Mouse (Mus musculus) kidney, embryonic 16.5 days (tissue): Measurements from ENCODE around the gene Fn3krp. TPM values are rescaled to one million over a fixed set of nuclear protein-coding genes. Genes with fewer than 3 reads are reported as not detected.

ENCODE experiments used
- ATAC-seq: fragments of 200-750 bp; cut with Nextera tagmentation; 2 replicates; pipeline ENCODE4 v1.8.0; 2017; ENCODE audit warnings: moderate TSS enrichment; ENCODE audit not compliant: low FRiP score, low TSS enrichment
- H3K27ac ChIP-seq: fragments of 300-500 bp; sonication (generic); 2 replicates; pipeline ENCODE4 v1.5.1; 2014; ENCODE audit warnings: low read length
- H3K27me3 ChIP-seq: fragments of 300-500 bp; sonication (generic); 2 replicates; pipeline ENCODE4 v1.6.1; 2014; ENCODE audit warnings: low read length, control low read depth, mixed read lengths; ENCODE audit not compliant: insufficient read depth
- H3K36me3 ChIP-seq: fragments of 300-500 bp; sonication (generic); 2 replicates; pipeline ENCODE4 v1.6.1; 2014; ENCODE audit warnings: low read length, control low read depth, mixed read lengths; ENCODE audit not compliant: insufficient read depth
- H3K4me1 ChIP-seq: fragments of 300-500 bp; sonication (generic); 2 replicates; pipeline ENCODE4 v1.6.1; 2014; ENCODE audit warnings: low read length, control low read depth, mixed read lengths; ENCODE audit not compliant: insufficient read depth
- H3K4me2 ChIP-seq: fragments of 300-500 bp; sonication (generic); replicated peaks from 2 replicates; pipeline ENCODE4 v1.6.1; 2014; ENCODE audit warnings: low read depth, low read length
- H3K4me3 ChIP-seq: fragments of 300-500 bp; sonication (generic); 2 replicates; pipeline ENCODE4 v1.5.1; 2014; ENCODE audit warnings: mild to moderate bottlenecking, low read length
- H3K9ac ChIP-seq: fragments of 300-500 bp; sonication (generic); replicated peaks from 2 replicates; pipeline ENCODE4 v1.6.1; 2014; ENCODE audit warnings: low read length
- H3K9me3 ChIP-seq: fragments of 300-500 bp; sonication (generic); 2 replicates; pipeline ENCODE4 v1.6.1; 2016; ENCODE audit warnings: low read length, control low read depth
- WGBS: fragments of 180-500 bp; shearing (Covaris S2); extraction: QIAGEN DNeasy Blood & Tissue Kit; methylation state at CpG from one replicate; pipeline ENCODE4 v1.1.7; 2014; 5-methylcytosine and 5-hydroxymethylcytosine counted together
- polyA plus RNA-seq: library from polyadenylated mRNA; unstranded; fragments of >200 nt; fragmentation: Nextera tagmentation; extraction: Ambion mirVana; gene quantifications from 2 replicates; pipeline ENCODE4 v1.2.1, GENCODE M21; 2015

Gene Fn3krp
- polyA plus RNA-seq, 1 experiment from 2014 or later: 8.9 TPM

DNA sequence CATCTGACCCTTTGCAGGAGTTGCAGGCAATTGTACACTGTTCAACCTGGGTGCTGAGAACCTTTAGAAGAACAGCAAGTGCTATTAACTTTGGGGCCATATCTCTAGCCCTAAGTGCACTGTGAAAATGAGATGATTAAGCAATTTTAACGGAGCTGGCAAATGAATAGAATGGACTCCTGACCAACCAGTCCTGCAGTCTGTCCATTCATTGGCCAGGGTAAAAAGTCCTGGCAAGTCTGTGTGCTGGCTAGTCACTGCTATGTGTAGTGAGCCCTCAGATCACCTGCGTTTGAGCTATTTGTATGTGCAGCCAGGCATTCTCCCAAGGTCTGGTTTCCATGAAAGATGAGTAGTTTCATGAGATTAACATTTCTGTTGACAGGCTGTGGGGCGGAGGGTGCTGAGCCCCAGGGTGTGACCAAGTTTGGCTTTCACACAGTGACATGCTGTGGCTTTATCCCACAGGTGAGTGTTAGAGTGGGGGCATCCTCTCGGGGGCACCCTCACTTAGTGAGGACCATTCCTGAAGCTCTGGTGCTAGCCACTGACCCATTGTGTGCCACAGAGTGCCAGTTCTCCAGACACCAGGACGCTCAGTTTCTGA, 18.6 kb downstream of the Fn3krp start:
- 64% methylated on average over 5 of the region's 5 CpGs for WGBS
- H3K4me2 ChIP-seq: no peak overlapping the region
- no peaks in the 10 kb centered on the region for H3K36me3 ChIP-seq
- H3K4me1 ChIP-seq: peaks cover 5% of the 10 kb centered on the region
- no peak overlapping the region for H3K4me3 ChIP-seq
- no peak overlapping the region for H3K9ac ChIP-seq
- ATAC-seq: no peak
- no peak overlapping the region for H3K27ac ChIP-seq
- no peaks in the 10 kb centered on the region for H3K9me3 ChIP-seq
- H3K27me3 ChIP-seq: no peaks in the 10 kb centered on the region

DNA sequence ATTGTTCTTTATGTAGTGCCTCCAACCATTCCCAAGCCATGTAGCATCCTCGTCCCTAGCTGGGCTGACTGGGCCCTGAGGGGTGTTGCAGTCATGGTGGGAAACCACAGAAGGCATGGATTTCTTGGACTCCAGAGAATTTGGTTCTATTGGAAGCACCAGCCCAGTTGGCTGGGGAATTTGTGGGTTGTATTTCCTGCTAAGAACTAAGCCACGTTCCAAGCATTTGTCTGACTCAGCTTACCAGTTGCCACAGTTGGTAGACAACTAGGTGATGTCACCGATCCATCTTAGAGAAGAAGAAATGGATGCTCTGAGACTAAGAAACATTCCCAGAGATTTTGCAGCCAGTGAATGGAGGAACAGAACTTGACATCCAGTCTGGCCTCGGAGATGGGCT, 20.5 kb downstream of the Fn3krp start:
- WGBS: 91% methylated on average over 4 of the region's 4 CpGs
- ATAC-seq: no peak

DNA sequence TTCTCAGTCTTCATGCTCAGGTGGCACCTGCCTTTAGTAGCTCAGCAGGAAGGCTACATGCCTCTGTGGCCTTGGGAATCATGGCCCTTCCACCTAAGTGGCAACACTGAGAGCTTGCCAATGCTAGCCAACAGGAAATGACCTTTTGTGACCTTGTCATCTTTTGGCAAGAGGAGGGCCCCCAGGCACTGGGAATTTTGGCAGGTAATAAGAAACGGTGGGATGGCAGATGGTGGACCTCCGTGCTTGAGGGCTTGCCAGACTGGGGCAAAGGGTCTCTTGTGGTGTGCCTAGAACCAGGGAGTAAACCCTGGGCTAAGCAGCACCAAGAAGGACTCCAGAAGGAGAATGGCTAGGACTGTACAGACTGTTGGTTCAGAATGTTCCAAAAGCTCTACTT, 20.9 kb downstream of the Fn3krp start:
- H3K4me2 ChIP-seq: no peak overlapping the region
- no peak overlapping the region for H3K4me3 ChIP-seq
- H3K36me3 ChIP-seq: no peaks in the 10 kb centered on the region
- no peak overlapping the region for H3K9ac ChIP-seq
- H3K4me1 ChIP-seq: no peaks in the 10 kb centered on the region
- WGBS: 45% methylated on average over 2 of the region's 2 CpGs
- ATAC-seq: no peak
- 0 out of 2 replicates have a peak, but pooled peaks cover 2% of the 10 kb centered on the region for H3K27me3 ChIP-seq
- no peaks in the 10 kb centered on the region for H3K9me3 ChIP-seq
- no peak overlapping the region for H3K27ac ChIP-seq

More for the DNA sequence above, 20.5 kb downstream of the Fn3krp start:
- H3K9ac ChIP-seq: no peak overlapping the region
- no peaks in the 10 kb centered on the region for H3K36me3 ChIP-seq
- H3K4me2 ChIP-seq: no peak overlapping the region
- no peaks in the 10 kb centered on the region for H3K9me3 ChIP-seq
- no peak overlapping the region for H3K4me3 ChIP-seq
- 0 out of 2 replicates have a peak, but pooled peaks cover 2% of the 10 kb centered on the region for H3K27me3 ChIP-seq
- no peak overlapping the region for H3K27ac ChIP-seq
- H3K4me1 ChIP-seq: no peaks in the 10 kb centered on the region

DNA sequence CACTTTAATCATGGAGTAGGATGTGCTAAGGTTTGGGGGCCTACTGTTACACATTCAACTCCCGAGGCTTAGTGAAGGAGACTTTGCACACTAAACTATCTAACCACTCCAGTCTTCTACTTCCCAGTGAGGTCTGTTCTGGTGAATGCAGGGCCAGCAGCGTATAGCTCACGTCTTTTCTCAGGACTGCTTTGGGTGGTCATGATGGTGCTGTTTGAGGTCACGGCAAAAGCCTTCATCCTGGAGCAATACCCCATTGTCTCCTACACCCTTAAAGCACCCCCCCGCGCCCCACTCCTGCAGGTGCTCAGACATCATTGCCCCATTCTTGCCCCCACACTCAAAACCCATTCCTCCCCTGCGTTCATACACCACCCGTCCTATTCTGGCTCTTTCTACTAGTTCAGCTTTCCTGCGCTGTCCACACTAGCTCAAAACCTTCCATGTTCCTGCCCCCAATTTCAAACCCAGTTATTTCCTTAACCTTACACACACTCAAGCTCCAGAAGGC, 30.1 kb downstream of the Fn3krp start:
- peaks cover 6% of the 10 kb centered on the region; the same call in 1 of the 2 replicates for H3K4me1 ChIP-seq
- H3K4me2 ChIP-seq: peak overlapping the region; percentile 83
- peak overlapping the region; percentile 82 for H3K4me3 ChIP-seq
- 0 out of 2 replicates have a peak, but pooled peaks cover 2% of the 10 kb centered on the region for H3K27me3 ChIP-seq
- peak overlapping the region; percentile 77; the same call in 1 of the 2 replicates for H3K9ac ChIP-seq
- H3K36me3 ChIP-seq: peaks cover 7% of the 10 kb centered on the region; the same call in 1 of the 2 replicates
- 12% methylated on average over 9 of the region's 9 CpGs for WGBS
- ATAC-seq: peak; percentile 24; the same call in 1 of the 2 replicates
- no peaks in the 10 kb centered on the region for H3K9me3 ChIP-seq
- 0 out of 2 replicates have a peak overlapping the region, but pooled peaks have one; percentile 23 for H3K27ac ChIP-seq

DNA sequence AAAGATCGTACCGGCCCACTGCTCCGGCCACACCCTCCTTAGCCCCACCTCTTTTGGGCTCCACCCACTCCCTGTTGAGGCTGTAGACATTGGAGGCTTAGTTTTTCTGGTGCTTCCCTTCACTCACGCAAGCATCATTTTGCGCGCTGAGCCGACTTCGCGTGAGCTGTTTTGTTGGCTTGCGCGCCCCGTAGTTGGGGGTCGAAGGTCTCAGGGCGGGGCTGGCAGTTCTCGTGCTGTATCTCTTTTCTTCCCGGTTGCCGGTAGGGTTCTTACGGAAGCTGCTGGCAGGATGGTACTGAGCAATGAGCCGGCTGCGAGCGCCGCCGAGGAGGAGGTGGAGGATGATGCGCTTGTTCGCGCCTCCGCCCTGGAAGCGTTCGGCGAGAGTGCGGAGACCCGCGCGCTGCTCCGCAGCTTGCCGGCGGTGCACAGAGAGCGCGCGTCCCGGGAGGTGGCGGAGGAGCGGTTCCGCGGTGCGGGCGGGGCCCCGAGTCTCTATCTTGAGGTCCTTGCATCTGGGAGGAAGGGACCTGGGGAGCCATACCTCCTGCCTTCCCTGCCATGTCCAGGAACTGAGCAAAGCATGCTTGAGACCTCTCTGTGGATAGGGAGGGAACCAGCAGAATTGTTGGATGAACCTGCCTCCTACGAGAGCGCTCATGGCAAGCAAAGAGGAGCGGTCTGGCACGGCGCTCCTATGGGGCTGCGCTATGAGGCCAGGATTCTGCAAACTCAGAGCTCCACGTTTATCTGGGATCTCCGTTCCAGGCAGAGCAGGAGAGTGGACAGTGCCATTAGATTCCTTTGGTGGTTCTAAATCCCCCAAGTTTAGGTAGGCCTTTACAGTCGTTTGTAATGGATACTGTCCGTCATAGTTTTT, 30.8 kb downstream of the Fn3krp start, which contains the start of gene Tbcd:
Gene Tbcd, plus strand, starts transcription at position 197 of the 883 bp plus-strand sequence.
- Histone ChIP-seq H3K9me3 (no peaks in the 10 kb centered on the region), H3K4me1 (peaks cover 6% of the 10 kb centered on the region; the same call in 1 of the 2 replicates), H3K9ac (peak within 1 kb of the TSS; percentile 77), H3K4me3 (peak within 1 kb of the TSS; percentile 82), H3K36me3 (peaks cover 7% of the 10 kb centered on the region; the same call in 1 of the 2 replicates), H3K27me3 (no peaks in the 10 kb centered on the region), H3K27ac (peak within 1 kb of the TSS; percentile 60; the same call in 1 of the 2 replicates), H3K4me2 (peak within 1 kb of the TSS; percentile 83)
- ATAC-seq: peak; percentile 96
- WGBS: under 1% methylated on average over 58 of the region's 58 CpGs

DNA sequence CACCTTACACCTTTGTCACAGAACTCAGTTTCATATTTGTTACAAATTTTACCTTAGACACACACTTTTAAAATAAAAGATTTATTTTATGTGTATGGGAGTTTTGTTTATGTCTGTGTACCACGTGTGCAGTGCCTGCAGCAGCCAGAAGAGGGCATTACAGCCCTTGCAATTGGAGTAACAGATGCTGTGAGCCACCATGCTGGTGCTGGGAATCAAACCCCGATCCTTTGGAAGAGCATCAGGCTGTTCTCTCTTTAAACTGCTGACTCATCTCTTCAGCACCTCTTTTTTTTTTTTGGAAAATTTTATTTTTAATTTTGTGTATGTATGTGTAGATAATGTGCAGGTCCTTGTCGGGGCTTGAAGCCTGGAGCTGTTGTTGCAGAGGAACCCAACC, 36.7 kb downstream of the Fn3krp start:
- no peak overlapping the region for H3K9ac ChIP-seq
- H3K9me3 ChIP-seq: 0 out of 2 replicates have a peak, but pooled peaks cover 4% of the 10 kb centered on the region
- no peak overlapping the region for H3K27ac ChIP-seq
- H3K4me3 ChIP-seq: no peak overlapping the region
- no peak for ATAC-seq
- peaks cover 47% of the 10 kb centered on the region for H3K36me3 ChIP-seq
- H3K4me2 ChIP-seq: no peak overlapping the region
- H3K27me3 ChIP-seq: no peaks in the 10 kb centered on the region
- peaks cover 2% of the 10 kb centered on the region; the same call in 1 of the 2 replicates for H3K4me1 ChIP-seq
- WGBS: 88% methylated on average over 3 of the region's 3 CpGs

DNA sequence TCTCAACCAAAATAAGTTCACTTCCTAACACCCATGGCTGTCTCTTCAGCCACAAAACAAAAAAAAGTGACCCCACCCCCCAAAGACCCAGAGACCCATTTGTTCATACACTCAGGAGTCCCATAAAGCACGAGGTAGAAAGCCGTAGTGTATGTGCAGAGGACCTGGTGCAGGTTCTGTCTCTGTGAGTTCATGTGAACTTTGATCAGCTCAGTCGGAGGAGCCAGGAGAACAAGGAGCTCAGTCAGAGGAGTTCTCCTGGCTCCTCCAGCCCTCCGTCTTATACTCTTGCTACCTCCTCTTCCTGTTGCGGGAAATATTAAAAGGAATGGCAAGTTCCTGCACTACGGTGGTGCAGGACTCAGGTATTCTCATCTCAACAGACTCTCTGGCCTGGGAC, 46.2 kb downstream of the Fn3krp start:
- Histone ChIP-seq H3K4me2 (no peak overlapping the region), H3K4me3 (no peak overlapping the region), H3K9me3 (no peaks in the 10 kb centered on the region), H3K36me3 (peaks cover 16% of the 10 kb centered on the region), H3K9ac (no peak overlapping the region), H3K27me3 (no peaks in the 10 kb centered on the region), H3K4me1 (no peaks in the 10 kb centered on the region), H3K27ac (no peak overlapping the region)
- 88% methylated on average over 6 of the region's 6 CpGs for WGBS
- ATAC-seq: no peak

DNA sequence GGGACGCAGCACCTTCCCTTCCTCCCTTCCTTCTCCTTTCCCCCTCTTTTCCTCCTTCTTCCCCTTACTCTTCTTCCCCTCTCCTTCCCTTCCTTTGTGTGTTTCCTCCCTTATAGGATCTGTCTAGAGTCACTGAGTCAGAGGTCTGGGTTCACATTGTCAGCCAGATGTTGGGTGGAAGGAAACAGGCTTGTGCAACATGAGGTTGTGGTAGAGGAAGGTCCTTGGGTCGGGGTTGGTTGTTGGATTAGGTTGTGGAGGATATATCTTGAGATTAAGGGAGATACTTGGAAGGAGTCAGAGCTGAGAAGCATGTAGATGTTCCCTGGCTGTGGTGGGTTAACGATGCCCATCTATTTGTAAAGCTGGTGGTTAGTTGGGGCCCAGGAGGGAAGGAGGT, 53.6 kb downstream of the Fn3krp start:
- WGBS: 72% methylated on average over 3 of the region's 3 CpGs
- Histone ChIP-seq H3K27ac (no peak overlapping the region), H3K9ac (no peak overlapping the region), H3K4me2 (no peak overlapping the region), H3K4me1 (no peaks in the 10 kb centered on the region), H3K36me3 (peaks cover 6% of the 10 kb centered on the region; the same call in 1 of the 2 replicates), H3K27me3 (no peaks in the 10 kb centered on the region), H3K4me3 (no peak overlapping the region), H3K9me3 (no peaks in the 10 kb centered on the region)
- no peak for ATAC-seq

DNA sequence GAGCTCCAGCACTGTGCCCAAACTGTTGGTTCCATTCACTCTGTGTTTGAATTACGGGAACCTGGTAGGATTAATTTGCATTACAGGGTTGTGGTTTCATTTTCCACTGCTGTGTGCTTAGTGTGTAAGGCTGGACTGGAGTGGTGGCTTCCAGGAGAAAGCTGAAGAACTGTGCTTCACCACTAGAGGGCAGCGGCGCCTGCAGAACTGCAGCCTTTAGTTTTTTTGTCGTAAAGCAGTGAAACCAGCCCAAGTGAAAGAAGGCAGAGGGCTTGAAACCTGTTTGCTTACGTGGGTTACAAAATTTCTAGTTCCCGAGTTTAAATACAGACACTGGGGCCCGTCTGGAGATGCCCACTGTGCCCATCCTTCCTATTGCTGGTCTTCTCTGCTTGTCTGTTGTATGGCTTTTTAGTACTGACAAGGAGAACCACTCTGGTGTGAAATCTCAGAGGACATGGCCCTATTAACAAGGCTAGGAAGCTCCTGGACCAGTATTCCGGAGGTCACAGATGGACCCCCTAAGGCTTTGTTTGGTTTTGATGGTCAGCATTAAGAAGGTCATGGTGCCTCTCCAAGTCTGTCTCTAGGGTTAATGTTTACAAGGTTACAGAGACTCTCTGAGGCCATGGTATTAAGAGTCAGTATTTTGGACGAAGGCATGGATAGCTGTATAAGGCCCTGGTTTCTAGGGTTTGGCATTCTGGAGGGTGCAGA, 54.7 kb downstream of the Fn3krp start:
- no peak overlapping the region for H3K9ac ChIP-seq

More for the DNA sequence above, 54.7 kb downstream of the Fn3krp start:
- H3K4me3 ChIP-seq: no peak overlapping the region
- peaks cover 6% of the 10 kb centered on the region; the same call in 1 of the 2 replicates for H3K36me3 ChIP-seq
- 31% methylated on average over 9 of the region's 9 CpGs for WGBS
- no peaks in the 10 kb centered on the region for H3K4me1 ChIP-seq
- H3K27me3 ChIP-seq: no peaks in the 10 kb centered on the region
- no peaks in the 10 kb centered on the region for H3K9me3 ChIP-seq
- H3K27ac ChIP-seq: no peak overlapping the region
- ATAC-seq: peak; percentile 31
- H3K4me2 ChIP-seq: no peak overlapping the region
